Mouse (Mus musculus) ES-E14 (cell line): Measurements from ENCODE around the gene Ubfd1. TPM values are rescaled to one million over a fixed set of nuclear protein-coding genes. Genes with fewer than 3 reads are reported as not detected.

ENCODE experiments used
- DNase-seq: peaks from one replicate; pipeline ENCODE4 v3.0.0-alpha.2; 2013; ENCODE audit warnings: low read depth, low spot score
- H3K27ac ChIP-seq: 2 replicates; pipeline ENCODE4 v1.5.1; 2012; ENCODE audit warnings: low read depth, mild to moderate bottlenecking, low read length, moderate library complexity, mixed read lengths; ENCODE audit not compliant: poor library complexity, insufficient read depth, severe bottlenecking
- H3K36me3 ChIP-seq: 2 replicates; pipeline ENCODE4 v1.6.1; 2012; ENCODE audit warnings: mild to moderate bottlenecking, low read length, moderate library complexity, mixed read lengths; ENCODE audit not compliant: control insufficient read depth, poor library complexity, insufficient read depth, severe bottlenecking
- H3K4me1 ChIP-seq, 2 experiments: fragments of 150-350 bp in 1 of 2; sonication (generic) in 1 of 2; 2 replicates each; pipeline ENCODE4 v1.6.1; 2012; ENCODE audit warnings: low read length in 2 of 2, mild to moderate bottlenecking in 1 of 2, mixed read lengths in 1 of 2; ENCODE audit not compliant: control insufficient read depth in 2 of 2, insufficient read depth in 2 of 2, poor library complexity in 1 of 2
- H3K4me3 ChIP-seq, 2 experiments: fragments of 150-350 bp in 1 of 2; sonication (generic) in 1 of 2; 2 replicates each; pipeline ENCODE4 v1.5.1; 2012; ENCODE audit warnings: low read length in 2 of 2, low read depth in 1 of 2, mild to moderate bottlenecking in 1 of 2, mixed read lengths in 1 of 2; ENCODE audit not compliant: insufficient read depth in 1 of 2, poor library complexity in 1 of 2, severe bottlenecking in 1 of 2
- H3K9ac ChIP-seq: 2 replicates; pipeline ENCODE4 v1.6.1; 2012; ENCODE audit warnings: low read depth, mild to moderate bottlenecking, low read length, mixed read lengths; ENCODE audit not compliant: poor library complexity, insufficient read depth, severe bottlenecking
- H3K9me3 ChIP-seq: fragments of 150-350 bp; sonication (generic); 2 replicates; pipeline ENCODE4 v1.6.1; 2012; ENCODE audit warnings: low read depth, mild to moderate bottlenecking, low read length; ENCODE audit not compliant: control insufficient read depth, insufficient read depth
- CHD2 ChIP-seq: IDR thresholded peaks from 2 replicates; pipeline ENCODE4 v1.6.1; 2014; ENCODE audit warnings: mild to moderate bottlenecking, low read depth, low read length, inconsistent platforms
- HCFC1 ChIP-seq: IDR thresholded peaks from 2 replicates; pipeline ENCODE4 v1.6.1; 2012; ENCODE audit warnings: low read length, inconsistent platforms, borderline replicate concordance; ENCODE audit not compliant: insufficient read depth
- MAFK ChIP-seq: IDR thresholded peaks from 2 replicates; pipeline ENCODE4 v1.6.1; 2014; ENCODE audit warnings: mild to moderate bottlenecking, low read depth, low read length, inconsistent platforms; ENCODE audit not compliant: insufficient read depth
- ZC3H11A ChIP-seq: IDR thresholded peaks from 2 replicates; pipeline ENCODE4 v1.6.1; 2012; ENCODE audit warnings: low read depth, mild to moderate bottlenecking, inconsistent platforms, low read length, borderline replicate concordance
- ZNF384 ChIP-seq: IDR thresholded peaks from 2 replicates; pipeline ENCODE4 v1.6.1; 2012; ENCODE audit warnings: low read depth, low read length, inconsistent platforms
- in situ Hi-C, 2 experiments: fragments of 600-800 bp; cut with MboI; formaldehyde crosslinking; loops; one replicate each; pipeline ENCODE4 v1.15.1; 2025; ENCODE audit warnings: low sequenced_read_pairs in 2 of 2, inconsistent platforms in 1 of 2; ENCODE audit not compliant: unreplicated experiment in 2 of 2
- total RNA-seq: library from RNA; depleted of rRNA; stranded (reverse); fragments of 300-350 nt; gene quantifications from 2 replicates; pipeline ENCODE4 v1.2.3, GENCODE M21; 2012

The Ubfd1 gene
- total RNA-seq, 1 experiment = 70.7 TPM

GRCm38 (mm10) chr7:122045181-122045634 is 21.8 kb upstream of the Ubfd1 start:
- Histone ChIP-seq H3K27ac (no peak overlapping the region), H3K4me3 (no peak overlapping the region), H3K36me3 (peaks cover 19% of the 10 kb centered on the region), H3K9ac (no peak overlapping the region), H3K4me1 (no peaks in the 10 kb centered on the region), H3K9me3 (no peaks in the 10 kb centered on the region)
- in situ Hi-C loops = no loop called here
- DNase-seq = no peak
- TF ChIP-seq CHD2 = no peak
- TF ChIP-seq MAFK = no peak
- TF ChIP-seq ZC3H11A = no peak
- no peak for TF ChIP-seq ZNF384

GRCm38 (mm10) chr7:122045711-122046110 is 21.3 kb upstream of the Ubfd1 start:
- no peak for DNase-seq
- Histone ChIP-seq H3K27ac (no peak overlapping the region), H3K9ac (no peak overlapping the region), H3K4me1 (no peaks in the 10 kb centered on the region), H3K4me3 (no peak overlapping the region), H3K36me3 (peaks cover 18% of the 10 kb centered on the region), H3K9me3 (no peaks in the 10 kb centered on the region)
- TF ChIP-seq ZNF384 (no peak), CHD2 (no peak), HCFC1 (no peak), ZC3H11A (no peak), MAFK (no peak)
- in situ Hi-C loops = no loop called here

GRCm38 (mm10) chr7:122046813-122047212 is 20.2 kb upstream of the Ubfd1 start:
- Histone ChIP-seq H3K9ac (no peak overlapping the region), H3K36me3 (peaks cover 21% of the 10 kb centered on the region), H3K4me3 (no peak overlapping the region), H3K9me3 (no peaks in the 10 kb centered on the region), H3K27ac (no peak overlapping the region), H3K4me1 (no peaks in the 10 kb centered on the region)
- DNase-seq = no peak
- TF ChIP-seq CHD2 (no peak), HCFC1 (no peak), ZNF384 (no peak), ZC3H11A (no peak)
- in situ Hi-C loops = no loop called here

GRCm38 (mm10) chr7:122048191-122048590 is 18.8 kb upstream of the Ubfd1 start:
- Histone ChIP-seq H3K4me1 (no peaks in the 10 kb centered on the region), H3K9ac (no peak overlapping the region), H3K27ac (no peak overlapping the region), H3K4me3 (no peak overlapping the region), H3K36me3 (peaks cover 21% of the 10 kb centered on the region), H3K9me3 (no peaks in the 10 kb centered on the region)
- in situ Hi-C loops = no loop called here
- no peak for DNase-seq
- TF ChIP-seq ZNF384 = no peak
- no peak for TF ChIP-seq CHD2
- TF ChIP-seq ZC3H11A = no peak
- no peak for TF ChIP-seq MAFK
- no peak for TF ChIP-seq HCFC1

GRCm38 (mm10) chr7:122050834-122051233 is 16.1 kb upstream of the Ubfd1 start:
- TF ChIP-seq ZNF384 (no peak), CHD2 (no peak)
- Histone ChIP-seq H3K9ac (no peak overlapping the region), H3K4me3 (no peak overlapping the region), H3K9me3 (no peaks in the 10 kb centered on the region), H3K27ac (no peak overlapping the region), H3K36me3 (peaks cover 24% of the 10 kb centered on the region), H3K4me1 (no peaks in the 10 kb centered on the region)
- DNase-seq = no peak
- in situ Hi-C loops = no loop called here
